Mouse (Mus musculus): ENCODE measurements around the gene Rbm6.

GRCm38 (mm10) chr9:107901627-107901914, 28.5 kb upstream of the Rbm6 start:
- TF ChIP-seq POLR2A (IDR thresholded peaks at IDR 0.05; ENCODE audit: control insufficient read depth, extremely low read depth, insufficient read depth, low read length, poor library complexity) (no peak), CTCF (IDR thresholded peaks at IDR 0.05; ENCODE audit: borderline replicate concordance, control insufficient read depth, extremely low read depth, insufficient read depth, low read length, poor library complexity) (no peak)

Data from thymus, adult 2 months (tissue).